Mouse (Mus musculus) heart, embryonic 11.5 days (tissue): ENCODE data around the gene Cyb5r1. TPM values are rescaled to one million over a fixed set of nuclear protein-coding genes. Genes with fewer than 3 reads are reported as not detected.
"Not testable (repeated sequence)": the region's sequence is repeated elsewhere in the genome, so short reads cannot be mapped to it uniquely, and the experiment has no call there.

Experiments used
- ATAC-seq: fragments of 200-750 bp; cut with Nextera tagmentation; replicated peaks from 2 replicates; pipeline ENCODE4 v1.8.0; 2017; ENCODE audit warnings: moderate library complexity; ENCODE audit not compliant: insufficient number of reproducible peaks, low FRiP score, low TSS enrichment
- H3K27ac ChIP-seq: fragments of 300-500 bp; sonication (generic); 2 replicates; pipeline ENCODE4 v1.5.1; 2014; ENCODE audit warnings: mild to moderate bottlenecking, low read depth, low read length
- H3K27me3 ChIP-seq: fragments of 300-500 bp; sonication (generic); 2 replicates; pipeline ENCODE4 v1.6.1; 2014; ENCODE audit warnings: mild to moderate bottlenecking, low read length, mixed read lengths; ENCODE audit not compliant: control insufficient read depth, insufficient read depth
- H3K36me3 ChIP-seq: fragments of 300-500 bp; sonication (generic); 2 replicates; pipeline ENCODE4 v1.6.1; 2014; ENCODE audit warnings: mild to moderate bottlenecking, low read length, moderate library complexity, mixed read lengths; ENCODE audit not compliant: control insufficient read depth, insufficient read depth
- H3K4me1 ChIP-seq: fragments of 300-500 bp; sonication (generic); 2 replicates; pipeline ENCODE4 v1.6.1; 2014; ENCODE audit warnings: low read length; ENCODE audit not compliant: control insufficient read depth, insufficient read depth
- H3K4me2 ChIP-seq: fragments of 300-500 bp; sonication (generic); 2 replicates; pipeline ENCODE4 v1.6.1; 2014; ENCODE audit warnings: mild to moderate bottlenecking, moderate library complexity
- H3K4me3 ChIP-seq: fragments of 300-500 bp; sonication (generic); 2 replicates; pipeline ENCODE4 v1.5.1; 2014; ENCODE audit warnings: low read depth, low read length
- H3K9ac ChIP-seq: fragments of 300-500 bp; sonication (generic); 2 replicates; pipeline ENCODE4 v1.6.1; 2014; ENCODE audit warnings: mild to moderate bottlenecking, low read depth, low read length, moderate library complexity
- H3K9me3 ChIP-seq: fragments of 300-500 bp; sonication (generic); replicated peaks from 2 replicates; pipeline ENCODE4 v1.6.1; 2016; ENCODE audit warnings: low read length; ENCODE audit not compliant: control insufficient read depth
- WGBS: fragments of 180-500 bp; shearing (Covaris S2); extraction: QIAGEN DNeasy Blood & Tissue Kit; methylation state at CpG from one replicate; pipeline ENCODE4 v1.1.7; 2014; ENCODE audit not compliant: insufficient replicate concordance; 5-methylcytosine and 5-hydroxymethylcytosine counted together
- polyA plus RNA-seq: library from polyadenylated mRNA; unstranded; fragments of >200 nt; fragmentation: Nextera tagmentation; extraction: Ambion mirVana; gene quantifications from 2 replicates; pipeline ENCODE4 v1.2.1, GENCODE M21; 2014

Gene Cyb5r1
- polyA plus RNA-seq, 1 experiment from 2014 or later = 36.9 TPM

DNA sequence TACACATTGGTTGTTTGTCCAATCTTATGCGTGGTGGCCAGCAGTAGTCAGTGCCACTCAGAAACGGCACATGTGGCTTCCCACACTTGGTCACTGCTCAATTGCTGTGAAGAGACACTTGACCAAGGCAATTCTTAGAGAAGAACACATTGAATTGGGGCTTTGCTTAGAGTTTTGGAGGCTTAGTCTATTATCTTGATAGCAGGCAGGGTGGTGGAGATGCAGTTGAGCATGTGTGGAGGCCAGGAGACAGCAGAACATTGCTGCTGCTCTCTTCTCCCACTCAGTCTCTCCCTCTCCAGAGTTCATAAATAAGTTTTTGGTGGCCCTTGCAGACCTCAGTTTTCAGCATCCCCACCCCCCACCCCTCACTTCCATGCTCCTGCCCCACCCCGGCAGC, 37.0 kb downstream of the Cyb5r1 start:
- WGBS = 92% methylated on average over 3 of the region's 3 CpGs
- Histone ChIP-seq H3K27ac (no peak overlapping the region), H3K4me2 (no peak overlapping the region), H3K4me1 (no peaks in the 10 kb centered on the region), H3K36me3 (no peaks in the 10 kb centered on the region), H3K27me3 (no peaks in the 10 kb centered on the region), H3K9me3 (no peaks in the 10 kb centered on the region), H3K4me3 (no peak overlapping the region), H3K9ac (no peak overlapping the region)
- ATAC-seq = no peak

GRCm38 (mm10) chr1:134443288-134443687, 37.9 kb downstream of the Cyb5r1 start:
- 73% methylated on average over 1 of the region's 1 CpGs for WGBS

DNA sequence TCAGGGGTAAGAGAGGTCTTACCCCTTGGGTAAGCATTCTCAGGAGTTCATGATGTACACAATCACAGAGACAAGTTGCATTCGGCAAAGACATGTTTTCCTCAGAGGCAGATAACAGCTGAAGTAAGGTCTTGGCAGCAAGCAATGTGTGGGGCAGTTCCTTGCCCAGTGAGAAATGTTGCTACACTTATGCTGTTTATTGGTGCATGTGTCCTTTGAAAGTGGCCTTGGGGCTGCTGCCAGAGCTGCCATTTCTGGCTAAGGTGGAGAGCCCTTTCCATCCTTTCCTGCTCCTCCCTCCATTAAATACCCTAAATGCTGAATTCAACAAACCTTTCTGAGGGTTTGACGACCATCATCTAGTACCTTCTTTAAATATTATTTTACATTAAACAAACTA, 40.1 kb downstream of the Cyb5r1 start:
- WGBS = 78% methylated on average over 2 of the region's 2 CpGs
- H3K4me1 ChIP-seq = no peaks in the 10 kb centered on the region
- no peaks in the 10 kb centered on the region for H3K9me3 ChIP-seq
- H3K4me3 ChIP-seq = no peak overlapping the region
- H3K4me2 ChIP-seq = no peak overlapping the region
- no peak for ATAC-seq
- no peaks in the 10 kb centered on the region for H3K36me3 ChIP-seq
- H3K27me3 ChIP-seq = no peaks in the 10 kb centered on the region
- no peak overlapping the region for H3K9ac ChIP-seq
- no peak overlapping the region for H3K27ac ChIP-seq

More at GRCm38 (mm10) chr1:134443288-134443687, 37.9 kb downstream of the Cyb5r1 start:
- not testable (repeated sequence) for H3K9me3 ChIP-seq, H3K36me3 ChIP-seq, H3K9ac ChIP-seq, ATAC-seq, H3K4me2 ChIP-seq, H3K27me3 ChIP-seq, H3K4me3 ChIP-seq, H3K4me1 ChIP-seq, H3K27ac ChIP-seq

DNA sequence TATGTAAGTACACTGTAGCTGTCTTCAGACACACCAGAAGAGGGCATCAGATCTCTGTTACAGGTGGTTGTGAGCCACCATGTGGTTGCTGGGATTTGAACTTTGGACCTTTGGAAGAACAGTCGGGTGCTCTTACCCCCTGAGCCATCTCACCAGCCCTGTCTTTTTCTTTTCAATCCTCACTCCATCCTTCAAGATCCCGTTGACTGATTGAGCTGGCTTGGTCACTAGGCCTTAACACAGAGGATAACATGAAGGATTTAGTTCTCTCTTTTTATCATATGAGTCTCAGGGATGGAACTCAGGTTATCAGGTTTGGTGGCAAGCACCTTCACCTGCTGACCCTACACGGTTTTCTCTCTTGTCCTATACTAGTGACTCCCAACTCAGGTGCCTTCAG, 43.2 kb downstream of the Cyb5r1 start:
- WGBS = 66% methylated on average over 3 of the region's 3 CpGs
- not testable (repeated sequence) for H3K27ac ChIP-seq, H3K4me2 ChIP-seq, H3K4me1 ChIP-seq, ATAC-seq, H3K36me3 ChIP-seq, H3K27me3 ChIP-seq, H3K9me3 ChIP-seq, H3K9ac ChIP-seq, H3K4me3 ChIP-seq

DNA sequence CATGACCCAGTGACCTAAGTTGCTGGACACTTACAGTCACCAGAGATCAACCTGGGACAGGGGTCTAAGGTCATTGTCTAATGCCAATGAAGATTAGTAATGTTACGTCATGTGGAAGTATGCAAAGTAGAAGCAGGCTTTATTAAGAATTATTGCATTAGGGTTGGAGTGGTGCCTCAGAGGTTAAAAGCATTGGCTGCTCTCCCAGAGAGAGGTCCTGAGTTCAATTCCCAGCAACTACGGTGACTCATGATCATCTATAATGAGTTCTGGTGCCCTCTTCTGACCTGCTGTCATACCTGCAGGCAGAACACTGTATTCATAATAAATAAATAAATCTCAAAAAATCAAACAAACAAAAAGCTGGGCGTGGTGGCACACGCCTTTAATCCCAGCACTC, 44.8 kb downstream of the Cyb5r1 start:
- Histone ChIP-seq H3K4me3 (no peak overlapping the region), H3K27ac (no peak overlapping the region), H3K36me3 (no peaks in the 10 kb centered on the region), H3K9ac (no peak overlapping the region), H3K27me3 (no peaks in the 10 kb centered on the region), H3K9me3 (no peaks in the 10 kb centered on the region), H3K4me2 (no peak overlapping the region), H3K4me1 (no peaks in the 10 kb centered on the region)
- WGBS = 83% methylated on average over 4 of the region's 4 CpGs
- ATAC-seq = no peak

DNA sequence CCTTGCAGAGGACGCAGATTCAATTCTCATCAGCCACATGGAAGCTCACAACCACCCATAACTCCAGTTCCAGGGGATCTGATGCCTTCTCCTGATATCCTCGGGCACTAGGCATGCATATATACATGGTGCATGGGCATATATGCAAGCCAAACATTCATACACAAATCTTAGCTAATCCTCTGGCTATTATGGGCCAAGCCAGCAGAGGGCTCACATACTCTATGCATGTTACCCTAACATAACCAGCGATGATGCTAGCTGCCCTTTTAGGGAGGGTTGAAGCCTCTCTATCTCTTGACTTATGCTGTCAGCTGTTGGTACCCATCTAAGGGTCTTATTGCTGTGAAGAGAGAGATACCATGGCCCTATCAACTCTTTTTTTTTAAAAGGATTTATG, 45.6 kb downstream of the Cyb5r1 start:
- H3K36me3 ChIP-seq = no peaks in the 10 kb centered on the region
- H3K4me3 ChIP-seq = no peak overlapping the region
- ATAC-seq = no peak
- H3K27ac ChIP-seq = no peak overlapping the region
- WGBS = 42% methylated on average over 3 of the region's 3 CpGs
- H3K27me3 ChIP-seq = no peaks in the 10 kb centered on the region
- peaks cover 1% of the 10 kb centered on the region; the same call in 1 of the 2 replicates for H3K4me1 ChIP-seq
- H3K9me3 ChIP-seq = no peaks in the 10 kb centered on the region
- no peak overlapping the region for H3K4me2 ChIP-seq
- H3K9ac ChIP-seq = no peak overlapping the region

DNA sequence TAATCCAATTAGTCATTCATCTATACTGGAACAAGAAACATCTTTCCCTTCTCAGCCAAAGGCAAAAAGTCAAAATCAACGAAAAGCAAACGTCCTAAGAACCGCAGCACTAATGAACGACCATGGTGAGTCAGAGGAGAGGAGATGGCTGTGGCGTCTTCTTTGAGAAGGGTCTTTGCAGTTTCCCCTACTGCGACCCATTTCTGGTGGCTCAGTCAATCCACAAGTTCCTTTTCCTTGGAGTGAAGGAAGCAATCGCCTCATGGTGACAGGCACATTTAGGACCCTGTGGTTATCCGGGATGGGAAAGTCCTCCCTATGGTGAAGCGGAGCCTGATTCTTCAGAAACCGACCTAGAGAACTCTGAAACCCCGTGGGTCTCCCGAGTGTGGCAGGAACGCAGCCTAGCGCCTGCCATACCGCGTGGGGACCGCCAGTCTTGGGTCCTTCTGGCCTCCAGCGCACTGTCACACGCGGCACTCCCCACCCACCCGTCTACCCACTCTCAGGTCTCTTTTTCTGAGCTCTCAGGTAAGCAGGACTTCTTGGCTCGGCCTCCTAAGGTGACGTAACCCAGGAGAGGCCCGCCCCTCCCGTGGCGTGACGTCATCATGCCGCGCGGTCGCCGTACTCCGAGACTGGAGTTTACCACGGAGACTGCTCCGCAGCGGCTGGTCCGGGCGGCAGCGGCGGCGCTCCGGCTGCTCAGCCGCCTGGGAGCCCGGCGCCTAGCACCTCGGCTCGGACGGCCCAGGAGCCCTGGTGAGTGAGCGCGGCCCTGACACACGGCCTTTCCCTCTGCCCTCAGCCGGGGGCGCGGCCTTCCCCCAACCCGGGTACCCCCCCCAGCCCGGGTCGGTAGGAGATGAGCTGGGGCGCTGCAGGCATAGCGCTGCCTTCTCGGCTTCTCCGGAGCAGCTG, 49.8 kb downstream of the Cyb5r1 start, which contains the start of gene Klhl12:
Klhl12 (plus strand) TSS at position 628 of the 921 bp plus-strand sequence.
- H3K27ac ChIP-seq = peak within 1 kb of the TSS; percentile 7; the same call in 1 of the 2 replicates
- peak; percentile 91 for ATAC-seq
- under 1% methylated on average over 61 of the region's 61 CpGs for WGBS

GRCm38 (mm10) chr1:134456060-134456459, 50.7 kb downstream of the Cyb5r1 start:
- no peak for ATAC-seq
- Histone ChIP-seq H3K9me3 (no peaks in the 10 kb centered on the region), H3K36me3 (peaks cover 5% of the 10 kb centered on the region), H3K4me2 (peak overlapping the region; percentile 65), H3K27ac (no peak overlapping the region), H3K4me3 (peak overlapping the region; percentile 63), H3K4me1 (peaks cover 7% of the 10 kb centered on the region; the same call in 1 of the 2 replicates), H3K9ac (peak overlapping the region; percentile 74), H3K27me3 (no peaks in the 10 kb centered on the region)
- 21% methylated on average over 5 of the region's 5 CpGs for WGBS

More for the DNA sequence above, 49.8 kb downstream of the Cyb5r1 start, which contains the start of gene Klhl12:
- Histone ChIP-seq H3K9me3 (no peaks in the 10 kb centered on the region), H3K9ac (peak within 1 kb of the TSS; percentile 74), H3K4me3 (peak within 1 kb of the TSS; percentile 63), H3K27me3 (no peaks in the 10 kb centered on the region), H3K4me2 (peak within 1 kb of the TSS; percentile 67), H3K4me1 (peaks cover 7% of the 10 kb centered on the region; the same call in 1 of the 2 replicates), H3K36me3 (peaks cover 4% of the 10 kb centered on the region; the same call in 1 of the 2 replicates)
